Mouse (Mus musculus) urinary bladder, postnatal 25 days (tissue): ENCODE measurements around the gene Stub1.
A peak's percentile ranks its signal among the peaks of the same experiment; 100 is the strongest.

Experiments used
- DNase-seq: peaks from one replicate; pipeline ENCODE4 v3.0.0; 2022; ENCODE audit warnings: low spot score

The Stub1 gene

DNA sequence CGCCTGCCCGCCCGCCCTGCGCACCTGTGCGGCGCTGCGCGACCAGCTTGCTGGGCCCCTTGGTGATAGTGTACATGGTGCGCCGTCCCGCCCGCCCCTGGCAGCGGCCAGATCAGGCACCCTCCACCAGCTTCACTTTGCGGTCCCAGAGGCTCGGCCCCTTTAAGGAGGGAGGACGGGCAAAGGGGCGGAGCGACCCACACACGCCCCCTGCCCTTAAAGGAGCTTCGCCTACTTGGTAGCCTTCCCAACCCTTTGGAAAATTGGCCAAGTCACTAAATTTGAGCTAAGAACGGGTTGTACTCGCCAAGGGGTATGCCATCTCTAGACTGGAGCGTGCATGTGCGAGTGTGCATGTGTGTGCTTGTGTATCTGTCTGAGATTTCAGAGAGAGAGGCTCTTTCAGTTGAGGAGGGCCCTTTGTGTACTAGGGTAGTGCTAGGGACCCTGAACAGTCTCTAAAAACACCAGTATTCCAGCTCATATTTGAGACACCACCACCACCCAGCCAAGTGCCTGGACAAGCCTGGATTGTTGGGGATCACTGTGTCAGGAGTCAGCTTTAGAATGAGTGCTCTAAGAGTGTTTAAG is 35.5 kb upstream of the Stub1 start, which contains the start of gene Mcrip2:
TSS of gene Mcrip2 (minus strand) at position 164 of the 591 bp plus-strand sequence.
- DNase-seq = peak; percentile 65

DNA sequence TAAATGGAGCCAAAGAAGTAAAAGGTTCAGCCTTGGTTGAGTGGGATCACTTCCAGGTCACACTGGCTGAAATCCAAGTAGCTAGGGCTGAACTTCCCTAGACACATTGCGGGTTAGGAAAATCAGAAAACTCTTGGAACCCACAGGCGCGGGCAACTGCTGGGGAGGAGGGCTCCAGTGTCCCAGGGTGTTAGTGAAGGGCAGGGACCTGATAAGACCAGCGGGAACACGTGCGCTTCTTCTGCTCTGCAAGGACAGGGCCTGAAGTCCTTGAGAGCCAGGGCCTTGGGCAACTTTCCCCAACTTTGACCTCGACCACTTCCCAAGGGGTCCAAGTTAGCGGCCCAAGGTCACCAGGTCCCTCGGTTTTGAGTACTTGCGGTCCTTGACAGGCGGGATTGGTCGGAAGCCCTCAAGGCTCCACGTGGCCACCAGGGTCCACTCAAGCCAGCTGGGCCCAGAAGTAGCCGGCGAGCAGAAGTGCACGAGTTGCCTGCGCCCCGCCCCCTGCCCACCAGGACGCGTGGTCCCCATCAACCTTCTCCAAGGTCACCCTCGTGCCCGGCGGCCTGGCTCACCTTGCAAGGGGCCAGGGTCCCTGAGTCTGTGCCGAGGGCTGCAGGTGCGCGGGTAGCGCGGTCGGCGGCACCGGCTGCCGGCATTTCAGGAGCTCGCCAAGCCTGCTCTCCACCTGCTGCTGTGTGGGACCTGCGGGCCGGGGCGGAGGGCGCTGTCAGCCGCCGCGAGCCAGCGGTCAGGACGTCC is 34.8 kb upstream of the Stub1 start:
- DNase-seq = peak; percentile 37

DNA sequence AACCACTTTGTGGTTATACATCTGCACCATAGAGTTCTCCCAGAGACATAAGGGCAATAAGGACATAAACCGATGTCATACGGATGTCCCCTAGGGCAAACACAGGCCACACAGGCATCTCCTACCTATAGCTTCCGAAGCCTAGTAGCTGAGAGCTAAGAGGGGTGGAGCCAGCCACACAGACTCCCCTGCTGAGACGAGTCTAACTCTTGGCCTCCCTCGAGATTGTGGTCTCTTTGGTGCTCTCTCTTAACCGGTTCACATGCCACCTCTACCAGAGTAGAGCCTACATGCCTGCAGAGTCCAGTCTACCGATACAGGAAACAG is 34.3 kb upstream of the Stub1 start:
- no peak for DNase-seq

DNA sequence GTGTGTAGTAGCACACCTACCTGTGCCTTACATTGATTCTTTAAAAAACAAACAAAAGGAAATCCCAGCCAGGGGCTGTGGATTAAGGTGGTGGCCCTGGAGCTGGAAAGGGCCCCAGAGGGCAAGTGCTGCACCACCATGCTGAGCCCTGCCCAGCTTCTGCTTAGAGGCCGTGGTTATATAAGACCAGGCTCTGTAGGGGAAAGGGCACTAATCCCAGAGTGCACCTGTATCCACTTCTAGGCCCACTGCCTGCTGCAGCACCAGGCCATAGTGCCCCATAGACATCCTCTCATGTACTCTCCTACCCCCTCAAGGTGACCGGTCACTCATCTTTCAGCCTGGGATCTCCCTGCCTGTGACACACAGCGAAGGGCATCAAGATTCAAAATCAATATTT is 33.0 kb upstream of the Stub1 start:
- no peak for DNase-seq

DNA sequence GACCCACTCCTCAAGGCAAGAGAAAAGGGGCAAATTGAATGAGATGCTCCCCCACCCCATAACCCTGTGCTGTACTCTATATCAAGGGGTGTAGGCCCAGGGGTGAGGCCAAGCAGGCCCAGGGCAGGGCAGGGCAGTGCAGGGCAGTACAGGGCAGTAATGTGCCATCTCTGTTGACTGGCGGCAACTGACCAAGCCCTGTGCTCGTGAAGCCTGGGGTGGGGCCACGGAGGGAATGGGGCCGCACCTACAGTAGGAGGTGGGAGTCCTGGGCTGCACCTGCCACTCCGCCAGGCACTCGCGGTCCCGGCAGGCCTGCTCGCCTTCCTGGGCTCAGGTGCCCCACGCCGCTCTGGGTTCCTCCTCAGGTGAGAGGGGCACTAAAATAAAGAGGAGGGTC is 32.1 kb upstream of the Stub1 start:
- no peak for DNase-seq

DNA sequence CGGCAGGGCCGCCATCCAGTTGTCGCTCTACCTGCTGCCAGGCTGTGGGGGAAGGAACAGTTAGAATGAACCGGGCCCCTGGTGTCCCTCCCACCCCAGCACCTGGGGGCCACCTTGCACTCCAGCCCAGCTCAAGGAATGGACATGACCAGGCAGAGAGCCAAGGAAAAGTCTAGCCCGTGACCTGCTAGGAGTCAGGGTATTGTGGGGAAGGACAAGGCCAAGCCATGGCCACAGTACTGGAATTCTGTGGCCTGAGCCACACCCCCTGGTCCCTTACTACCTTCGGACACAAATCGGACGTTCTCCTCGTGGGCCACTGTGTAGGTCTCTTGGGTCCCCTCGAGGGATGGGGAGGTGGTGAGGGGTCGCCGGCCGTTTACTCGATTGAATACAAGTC is 31.1 kb upstream of the Stub1 start:
- DNase-seq = no peak

DNA sequence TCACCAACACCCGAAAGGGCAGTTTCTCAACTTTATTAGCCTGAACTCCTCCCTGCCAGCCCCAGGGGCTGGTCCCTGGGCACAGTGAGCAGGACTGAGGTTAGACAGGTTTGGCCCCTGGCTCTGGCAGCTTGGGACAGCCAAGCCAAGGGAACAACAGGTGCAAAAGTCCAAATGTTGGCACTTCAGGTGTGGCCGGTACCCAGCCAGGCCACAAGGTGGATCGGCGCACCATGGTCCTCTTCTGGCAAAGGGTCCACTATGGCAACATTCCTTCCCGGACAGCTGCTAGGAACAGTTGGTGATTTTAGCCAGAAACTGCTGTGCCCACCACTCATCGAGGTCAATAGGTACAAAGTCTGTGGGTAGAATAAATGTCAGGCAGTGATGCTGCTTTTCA is 30.5 kb upstream of the Stub1 start:
- no peak for DNase-seq

DNA sequence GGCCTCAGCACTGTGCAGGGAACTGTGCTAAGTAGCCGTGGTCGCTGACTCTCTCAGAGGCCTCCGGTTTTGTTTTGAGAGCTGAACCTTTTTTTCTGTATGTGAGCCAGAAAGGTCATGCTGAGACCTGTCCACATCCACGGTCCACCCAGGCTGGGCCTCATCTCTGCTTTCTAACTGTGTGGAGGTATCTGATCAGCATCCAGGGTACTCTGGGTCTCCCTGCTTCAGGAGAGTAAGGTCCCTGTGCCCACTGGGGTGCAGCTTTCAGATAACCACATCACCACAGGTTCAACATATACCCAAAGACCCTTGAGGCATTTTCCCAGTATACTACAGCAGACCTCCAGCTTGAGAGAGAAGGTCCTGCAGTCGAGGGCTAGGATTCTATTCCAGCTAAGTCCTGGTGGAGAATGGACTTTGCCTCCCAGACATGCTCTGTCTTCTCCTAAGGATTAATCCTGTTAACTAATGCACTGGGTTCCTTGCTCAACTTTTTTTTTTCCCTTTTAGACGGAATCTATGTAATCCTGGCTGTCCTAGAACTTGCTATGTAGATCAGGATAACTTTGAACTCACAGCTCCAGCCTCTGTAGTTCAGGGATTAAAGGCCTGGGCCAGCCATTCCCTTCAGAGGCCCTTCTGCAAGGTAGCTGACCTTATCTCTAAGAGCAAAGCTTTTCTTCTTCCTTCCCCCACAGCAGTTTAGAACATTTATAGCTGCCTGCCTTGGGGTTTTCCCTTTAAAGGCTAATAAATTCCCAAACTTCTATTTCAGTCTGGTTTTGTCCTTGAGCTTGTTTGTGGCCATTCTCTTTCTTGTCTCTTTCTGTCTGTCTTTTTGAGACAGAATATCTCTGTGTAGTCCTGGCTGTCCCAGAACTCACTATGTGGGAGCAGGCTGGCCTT is 28.8 kb upstream of the Stub1 start:
- DNase-seq = no peak

DNA sequence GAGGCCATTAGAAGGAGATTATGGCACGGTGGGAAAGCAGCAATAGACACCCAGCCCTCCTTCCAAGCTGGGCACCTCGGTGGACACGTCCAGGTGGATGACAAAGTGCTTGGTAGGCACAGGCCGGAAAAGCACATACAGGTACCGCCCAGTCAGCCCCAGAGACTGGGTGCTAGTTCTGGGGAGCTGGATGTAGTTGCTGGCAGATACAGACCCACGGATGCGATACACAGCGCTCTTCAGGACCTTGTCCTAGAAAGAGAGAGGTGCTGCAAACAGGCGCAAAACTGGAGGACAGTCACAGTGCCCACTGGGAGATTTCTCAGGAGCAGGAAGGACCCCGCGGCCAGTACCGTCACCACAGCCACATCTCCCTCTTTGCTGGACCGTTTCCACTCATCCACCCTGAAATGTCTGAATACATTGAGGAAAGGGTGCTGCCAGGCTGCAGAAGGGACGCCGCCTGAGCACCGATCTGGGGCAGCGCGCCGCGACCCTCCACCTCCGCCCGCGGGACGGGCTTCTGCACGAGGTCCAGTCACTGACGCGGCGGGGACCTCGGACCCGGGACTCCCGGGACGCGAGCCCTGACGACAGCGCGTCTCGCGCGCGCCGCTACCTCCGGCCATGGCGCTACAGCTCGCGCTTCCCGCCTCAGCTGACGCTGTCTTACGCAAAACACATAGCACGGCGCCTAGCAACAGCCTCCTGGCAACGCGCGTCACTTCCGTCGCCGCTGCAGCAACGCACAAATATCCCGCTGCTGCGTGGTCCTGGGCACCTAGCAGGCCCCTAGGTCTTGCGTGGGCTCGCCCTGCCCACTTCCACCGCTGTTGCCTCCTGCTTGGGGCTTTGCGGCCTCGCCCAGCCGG is 27.9 kb upstream of the Stub1 start, which contains the start of gene Wdr90:
TSS of gene Wdr90 (minus strand) at position 670 of the 872 bp plus-strand sequence.
- peak; percentile 87 for DNase-seq

DNA sequence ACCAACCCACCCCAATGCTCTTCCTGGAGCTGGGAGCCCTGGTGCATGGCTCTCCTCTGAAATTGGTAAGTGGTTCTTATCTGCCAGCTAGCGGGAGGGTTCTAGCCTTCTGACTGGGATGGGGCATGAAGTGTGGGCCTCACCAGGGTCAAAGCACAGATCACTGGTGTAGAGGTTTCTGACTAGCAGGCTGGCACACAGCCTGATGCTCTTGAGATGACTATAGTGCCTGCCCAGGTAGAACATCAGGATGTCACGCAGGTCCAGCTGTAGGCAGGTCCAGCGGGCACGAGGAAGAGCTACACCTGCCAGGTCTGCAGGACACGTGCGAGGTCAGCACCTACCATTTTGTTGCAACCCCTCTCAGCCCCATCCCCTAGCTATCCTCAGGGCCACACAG is 27.0 kb upstream of the Stub1 start:
- no peak for DNase-seq

DNA sequence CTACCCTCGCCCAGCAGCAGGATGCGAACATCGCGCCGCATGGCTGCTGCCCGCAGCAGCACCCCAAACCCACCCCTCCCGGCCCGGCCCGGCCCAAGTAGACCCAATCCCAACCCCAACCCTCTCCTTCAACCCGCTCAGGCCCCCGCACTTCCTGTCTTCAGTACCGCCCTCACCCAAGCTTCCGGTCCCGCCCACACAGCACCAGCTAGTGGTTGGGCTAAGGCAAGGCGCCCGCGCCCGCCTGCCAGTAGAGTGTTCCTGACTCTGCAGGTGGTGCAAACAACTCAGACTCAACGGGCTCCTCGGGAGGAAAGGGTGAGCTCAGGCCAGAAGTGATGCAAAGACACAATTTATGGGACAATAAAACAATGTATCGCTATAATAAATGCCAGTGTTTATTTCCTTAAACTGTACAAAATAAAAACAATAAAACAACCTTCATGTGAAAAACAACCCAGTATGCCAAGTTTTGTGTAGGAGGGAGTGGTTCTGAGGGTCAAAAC is 11.2 kb upstream of the Stub1 start, which contains the start of gene Rhot2:
TSS of gene Rhot2 (minus strand) at position 456 of the 506 bp plus-strand sequence.
- peak; percentile 92 for DNase-seq

DNA sequence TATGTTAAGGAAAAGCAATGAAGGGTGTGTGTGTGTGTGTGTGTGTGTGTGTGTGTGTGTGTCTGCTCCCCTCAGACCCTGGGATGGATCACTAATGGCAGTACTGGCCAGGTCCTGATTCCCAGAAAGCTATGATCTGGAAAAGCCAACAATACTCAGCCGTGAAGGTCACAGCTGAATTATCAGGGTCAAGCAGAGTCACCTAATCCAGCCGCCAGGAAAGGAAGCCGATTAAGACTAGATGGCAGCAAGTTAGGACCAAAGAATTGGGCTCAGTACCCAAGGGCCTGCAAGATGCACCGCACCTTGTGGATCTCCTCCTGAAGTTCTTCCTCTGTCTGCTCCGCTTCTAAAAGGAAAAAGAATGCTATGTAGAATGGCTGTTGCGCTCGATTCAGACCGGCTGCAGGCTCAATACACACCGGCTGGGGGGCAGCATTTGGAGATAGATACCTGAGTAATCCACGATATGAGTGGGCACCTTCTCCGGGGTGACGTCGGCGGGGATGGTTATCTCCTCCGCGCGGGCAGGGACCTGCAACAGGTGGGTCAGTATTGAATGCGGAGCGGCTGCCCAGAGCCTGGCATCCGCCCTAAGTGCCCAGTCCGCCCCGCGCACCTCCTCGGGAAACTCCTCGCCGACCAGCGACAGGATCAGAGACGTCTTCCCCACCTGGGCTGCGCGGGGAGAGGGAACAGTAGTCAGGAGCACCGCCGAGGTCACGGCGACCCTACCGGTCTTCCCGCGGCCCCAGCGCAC is 10.6 kb upstream of the Stub1 start:
- DNase-seq = no peak

DNA sequence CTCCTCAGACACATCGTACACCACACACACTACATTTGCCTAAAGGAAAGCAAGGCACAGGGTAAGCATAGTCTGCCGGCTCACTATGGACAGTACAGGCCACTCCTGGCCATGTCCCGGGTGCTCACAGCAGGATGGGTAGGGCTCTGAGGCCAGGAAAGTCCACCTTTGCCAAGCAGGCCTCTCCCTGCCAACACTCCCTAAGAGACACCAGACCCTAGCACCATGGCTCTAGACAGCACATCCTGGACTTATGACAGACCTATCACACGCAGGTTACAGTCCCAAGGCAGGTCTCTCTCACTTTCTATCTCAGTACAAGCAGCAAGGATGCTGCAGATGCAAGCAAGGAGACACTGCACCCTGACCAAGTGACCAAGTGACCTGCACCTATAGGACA is 9.9 kb upstream of the Stub1 start:
- DNase-seq = no peak

DNA sequence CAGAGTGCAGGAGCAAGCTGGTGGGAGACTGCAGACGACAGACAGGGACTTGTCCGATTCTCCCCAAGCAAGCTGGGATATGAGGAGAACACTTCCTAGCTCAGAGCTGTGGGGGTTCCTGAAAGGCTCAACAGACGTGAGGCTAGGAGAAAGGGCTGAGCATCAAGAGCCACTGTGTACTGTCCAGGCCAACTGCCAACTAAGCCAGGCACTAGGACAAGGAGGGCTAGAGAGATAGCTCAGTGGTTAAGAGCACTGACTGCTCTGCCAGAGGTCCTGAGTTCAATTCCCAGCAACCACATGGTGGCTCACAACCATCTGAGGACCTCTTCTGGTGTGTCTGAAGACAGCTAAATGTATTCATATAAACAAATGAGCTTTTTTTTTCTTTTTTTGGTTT is 9.3 kb upstream of the Stub1 start:
- DNase-seq = no peak

DNA sequence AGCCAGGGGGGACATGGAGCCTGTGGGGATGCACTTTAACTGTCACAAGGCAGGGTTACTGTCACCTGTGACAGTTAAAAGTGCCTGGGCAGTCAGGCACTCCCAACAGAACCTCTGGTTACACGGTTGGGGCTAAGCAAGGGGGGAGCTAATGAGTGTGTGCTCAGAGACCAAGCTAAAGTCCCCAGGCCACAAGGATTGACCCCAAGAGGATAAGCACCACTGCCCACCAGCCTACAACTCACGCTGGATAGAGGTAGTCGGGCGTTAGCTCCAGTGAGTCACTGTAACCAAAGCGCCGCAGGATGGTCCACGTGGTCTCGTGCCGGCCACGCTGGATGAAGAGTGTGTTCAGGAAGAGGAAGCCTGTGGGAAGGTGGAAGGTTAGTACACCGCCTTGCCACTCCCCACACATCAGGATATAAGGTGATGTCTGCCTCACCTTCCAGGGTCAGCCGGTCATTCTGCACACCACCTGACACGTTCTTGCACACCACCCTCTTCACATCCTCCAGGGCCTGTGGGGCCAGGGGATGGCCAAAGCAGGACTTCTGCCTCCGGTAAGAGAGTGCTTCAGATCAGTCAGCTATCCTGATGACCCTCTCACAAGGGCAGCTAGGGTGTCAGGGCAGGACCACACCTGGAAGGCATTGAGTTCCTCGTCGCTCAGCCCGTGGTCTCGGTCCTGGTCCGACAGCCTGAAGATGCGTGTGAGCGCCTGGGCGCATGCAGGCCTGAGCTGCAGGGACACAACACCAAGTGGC is 8.1 kb upstream of the Stub1 start, which contains the start of gene Gm20683:
TSS of gene Gm20683 (minus strand) at position 647 of the 764 bp plus-strand sequence.
- no peak for DNase-seq

DNA sequence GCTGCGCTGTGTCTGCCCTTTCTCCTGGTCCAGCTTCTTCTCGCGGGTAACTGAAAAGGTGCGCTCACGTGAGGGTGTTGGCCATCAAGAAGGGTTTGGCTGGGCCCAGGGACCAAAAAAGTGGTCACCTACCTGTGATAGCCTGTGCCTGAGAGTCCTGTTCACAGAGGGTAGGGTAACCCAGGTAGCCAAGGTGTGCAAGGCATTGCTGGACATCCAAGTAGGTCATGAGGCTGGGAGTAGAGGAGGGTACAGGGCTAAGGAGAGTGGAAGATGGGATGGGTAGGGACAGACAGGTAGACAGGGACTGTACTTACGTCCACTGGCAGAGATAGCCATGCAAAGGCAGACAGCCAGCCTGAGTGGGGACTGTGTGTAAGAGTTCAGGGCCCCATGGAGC is 7.3 kb upstream of the Stub1 start:
- no peak for DNase-seq

DNA sequence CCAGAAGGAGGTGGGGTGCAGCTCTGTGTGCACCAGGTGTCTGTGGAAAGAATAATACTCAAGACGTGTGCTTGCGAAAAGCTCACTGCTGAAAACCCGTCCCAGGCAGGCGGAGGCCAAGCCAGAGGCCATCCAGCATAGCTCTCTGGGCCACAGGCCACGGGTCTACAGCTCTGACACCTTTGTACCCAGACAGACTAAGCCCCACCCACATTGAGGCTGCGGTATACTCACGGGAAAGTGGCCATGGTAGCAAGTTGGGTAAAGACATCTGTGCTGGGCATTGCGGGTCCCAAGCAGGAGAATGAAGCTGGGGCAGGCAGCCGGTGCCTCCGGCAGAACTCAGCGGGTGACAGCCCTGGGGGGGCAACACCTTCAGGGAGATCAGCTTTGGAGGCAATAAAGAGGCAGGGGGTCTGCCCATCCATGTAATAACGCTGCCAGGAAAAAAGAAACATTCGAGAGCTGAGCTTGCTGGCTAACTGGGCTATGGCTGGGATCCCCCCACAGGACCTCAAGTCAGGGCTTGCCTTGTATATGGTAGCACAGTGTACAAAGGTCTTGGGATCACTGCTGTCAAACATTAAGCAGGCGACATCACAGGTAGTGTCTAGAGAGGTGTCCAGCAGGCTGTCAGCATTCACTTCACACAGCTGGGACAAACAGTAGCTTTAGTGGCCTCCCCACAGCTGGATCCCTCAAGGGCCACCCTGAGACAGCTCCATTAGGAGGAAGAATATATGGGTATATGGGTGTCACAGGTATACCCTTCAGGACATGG is 6.4 kb upstream of the Stub1 start:
- no peak for DNase-seq

DNA sequence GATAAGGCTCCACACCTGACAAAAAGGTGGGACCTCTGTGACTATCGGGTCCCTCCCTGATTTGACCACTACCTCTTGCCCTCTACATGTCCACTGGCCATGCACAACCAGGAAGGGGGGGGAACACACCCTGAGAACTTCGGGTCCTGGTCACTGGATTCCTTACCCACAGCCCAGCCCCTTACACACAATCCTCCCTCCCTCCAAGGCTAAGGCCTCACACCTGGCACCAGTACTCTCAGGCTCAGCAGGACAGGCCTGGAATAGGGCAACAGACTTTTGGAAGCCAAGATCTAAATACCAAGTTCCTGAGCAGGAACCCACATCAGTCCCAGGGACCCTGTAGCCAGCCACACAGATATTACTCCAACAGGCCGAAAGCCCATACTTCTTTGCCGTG is 5.7 kb upstream of the Stub1 start:
- DNase-seq = no peak

DNA sequence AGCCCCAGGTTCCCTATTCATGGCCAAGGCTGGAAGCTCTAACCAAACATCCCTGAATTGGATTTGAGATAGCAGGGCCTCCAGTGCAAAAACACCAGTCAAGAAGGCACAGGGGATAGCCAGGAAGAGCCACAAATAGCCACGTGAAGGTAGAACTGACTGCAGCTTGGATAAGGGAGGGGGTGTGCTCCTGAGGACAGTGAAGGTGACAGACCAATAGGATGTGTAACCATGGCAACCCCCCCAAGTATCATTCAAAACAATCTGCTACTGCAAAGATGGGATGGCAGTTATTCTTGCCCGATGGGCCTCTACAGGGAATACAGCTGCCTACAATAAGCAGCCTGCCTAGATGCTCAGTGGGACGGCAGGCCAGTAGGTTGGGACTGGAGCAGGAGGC is 4.3 kb upstream of the Stub1 start:
- no peak for DNase-seq
